Mouse (Mus musculus): Measurements from ENCODE around the gene Phf21b. TPM values are rescaled to one million over a fixed set of nuclear protein-coding genes. Genes with fewer than 3 reads are reported as not detected.

Gene Phf21b
- polyA plus RNA-seq, 1 experiment: 0.18 TPM

GRCm38 (mm10) chr15:84844831-84845230, 11.0 kb downstream of the Phf21b start:
- no peaks in the 10 kb centered on the region for H3K36me3 ChIP-seq (ENCODE audit: control insufficient read depth, insufficient read depth)
- no peak for TF ChIP-seq MAX (IDR thresholded peaks at IDR 0.05; ENCODE audit: low read depth)
- no peak for TF ChIP-seq TCF12 (IDR thresholded peaks at IDR 0.05; ENCODE audit: insufficient read depth, poor library complexity, severe bottlenecking)
- no peak for TF ChIP-seq POLR2A (IDR thresholded peaks at IDR 0.05; ENCODE audit: insufficient read length, low read depth)
- TF ChIP-seq USF1 (IDR thresholded peaks at IDR 0.05; ENCODE audit: low read depth): no peak
- no peak for TF ChIP-seq POLR2AphosphoS2 (IDR thresholded peaks at IDR 0.05; ENCODE audit: insufficient read length, low read depth)
- no peak for TF ChIP-seq MYOD1 (IDR thresholded peaks at IDR 0.05; ENCODE audit: control insufficient read depth in 1 of 3, insufficient read length in 2 of 3, low read depth in 2 of 3)
- no peak for TF ChIP-seq TCF3 (IDR thresholded peaks at IDR 0.05; ENCODE audit: insufficient read length, low read depth)
- TF ChIP-seq REST (IDR thresholded peaks at IDR 0.05; ENCODE audit: insufficient read depth, insufficient read length): no peak
- TF ChIP-seq CEBPB (IDR thresholded peaks at IDR 0.05; ENCODE audit: insufficient read depth, poor library complexity, severe bottlenecking): no peak
- no peak for TF ChIP-seq E2F4 (IDR thresholded peaks at IDR 0.05; ENCODE audit: insufficient read depth)
- no peak for TF ChIP-seq SRF (IDR thresholded peaks at IDR 0.05; ENCODE audit: control insufficient read depth, insufficient read length, low read depth)
- no peak overlapping the region for H3K4me2 ChIP-seq (ENCODE audit: low read depth)
- H3K27me3 ChIP-seq (ENCODE audit: control insufficient read depth, insufficient read depth, insufficient read length): peaks cover 66% of the 10 kb centered on the region
- no peaks in the 10 kb centered on the region for H3K79me2 ChIP-seq (ENCODE audit: control insufficient read depth, insufficient read depth)
- H3ac ChIP-seq (ENCODE audit: control insufficient read depth, insufficient read length): no peak overlapping the region
- no peak overlapping the region for H3K4me3 ChIP-seq

GRCm38 (mm10) chr15:84843034-84843433, 12.8 kb downstream of the Phf21b start:
- TF ChIP-seq POLR2AphosphoS2 (IDR thresholded peaks at IDR 0.05; ENCODE audit: insufficient read length, low read depth) (no peak), TCF3 (IDR thresholded peaks at IDR 0.05; ENCODE audit: insufficient read length, low read depth) (no peak), POLR2A (IDR thresholded peaks at IDR 0.05; ENCODE audit: insufficient read length, low read depth) (no peak), MAX (IDR thresholded peaks at IDR 0.05; ENCODE audit: low read depth) (no peak), E2F4 (IDR thresholded peaks at IDR 0.05; ENCODE audit: insufficient read depth) (no peak), USF1 (IDR thresholded peaks at IDR 0.05; ENCODE audit: low read depth) (no peak)
- Histone ChIP-seq H3K4me3 (no peak overlapping the region), H3ac (ENCODE audit: control insufficient read depth, insufficient read length) (no peak overlapping the region), H3K36me3 (ENCODE audit: control insufficient read depth, insufficient read depth) (no peaks in the 10 kb centered on the region), H3K4me2 (ENCODE audit: low read depth) (no peak overlapping the region), H3K27me3 (ENCODE audit: control insufficient read depth, insufficient read depth, insufficient read length) (peaks cover 49% of the 10 kb centered on the region), H3K79me2 (ENCODE audit: control insufficient read depth, insufficient read depth) (no peaks in the 10 kb centered on the region)

- Histone ChIP-seq H3K4me3 (no peak overlapping the region), H3K36me3 (ENCODE audit: control insufficient read depth, insufficient read depth) (no peaks in the 10 kb centered on the region), H3K4me2 (ENCODE audit: low read depth) (no peak overlapping the region), H3ac (ENCODE audit: control insufficient read depth, insufficient read length) (no peak overlapping the region), H3K79me2 (ENCODE audit: control insufficient read depth, insufficient read depth) (no peaks in the 10 kb centered on the region), H3K27me3 (ENCODE audit: control insufficient read depth, insufficient read depth, insufficient read length) (peaks cover 42% of the 10 kb centered on the region)
- no peak for TF ChIP-seq TCF3 (IDR thresholded peaks at IDR 0.05; ENCODE audit: insufficient read length, low read depth)
- no peak for TF ChIP-seq TCF12 (IDR thresholded peaks at IDR 0.05; ENCODE audit: insufficient read depth, poor library complexity, severe bottlenecking)
- TF ChIP-seq POLR2A (IDR thresholded peaks at IDR 0.05; ENCODE audit: insufficient read length, low read depth): no peak
- no peak for TF ChIP-seq REST (IDR thresholded peaks at IDR 0.05; ENCODE audit: insufficient read depth, insufficient read length)
- TF ChIP-seq E2F4 (IDR thresholded peaks at IDR 0.05; ENCODE audit: insufficient read depth): no peak
- TF ChIP-seq MYOD1 (IDR thresholded peaks at IDR 0.05; ENCODE audit: control insufficient read depth in 1 of 3, insufficient read length in 2 of 3, low read depth in 2 of 3): no peak
Measured at GRCm38 (mm10) chr15:84841925-84842821, 13.7 kb downstream of the Phf21b start.

DNA sequence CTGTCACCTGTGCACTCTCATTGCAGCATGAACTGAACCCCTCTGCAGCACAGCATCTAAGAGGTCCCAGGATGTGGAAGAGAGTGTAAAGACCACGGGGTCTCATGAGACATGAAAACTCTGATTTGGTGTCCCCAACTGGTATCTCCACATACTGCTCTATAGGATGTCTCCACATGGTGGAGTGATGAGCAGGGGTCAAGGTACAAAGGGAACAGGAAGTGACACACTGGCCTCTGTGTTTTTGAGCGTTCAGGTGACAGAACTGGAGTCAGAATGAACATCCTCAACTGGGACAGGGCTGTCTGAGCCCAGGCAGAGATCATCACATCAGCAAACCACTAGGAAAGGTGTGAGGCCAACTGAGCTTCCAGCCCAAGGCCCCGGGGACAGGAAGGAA, 15.3 kb downstream of the Phf21b start:
- Histone ChIP-seq H3ac (ENCODE audit: control insufficient read depth, insufficient read length) (no peak overlapping the region), H3K36me3 (ENCODE audit: control insufficient read depth, insufficient read depth) (no peaks in the 10 kb centered on the region), H3K4me3 (no peak overlapping the region), H3K4me2 (ENCODE audit: low read depth) (no peak overlapping the region), H3K79me2 (ENCODE audit: control insufficient read depth, insufficient read depth) (no peaks in the 10 kb centered on the region), H3K27me3 (ENCODE audit: control insufficient read depth, insufficient read depth, insufficient read length) (peaks cover 38% of the 10 kb centered on the region)
- TF ChIP-seq POLR2AphosphoS2 (IDR thresholded peaks at IDR 0.05; ENCODE audit: insufficient read length, low read depth) (no peak), USF1 (IDR thresholded peaks at IDR 0.05; ENCODE audit: low read depth) (no peak), REST (IDR thresholded peaks at IDR 0.05; ENCODE audit: insufficient read depth, insufficient read length) (no peak), MYOD1 (IDR thresholded peaks at IDR 0.05; ENCODE audit: control insufficient read depth in 1 of 3, insufficient read length in 2 of 3, low read depth in 2 of 3) (no peak), POLR2A (IDR thresholded peaks at IDR 0.05; ENCODE audit: insufficient read length, low read depth) (no peak), CEBPB (IDR thresholded peaks at IDR 0.05; ENCODE audit: insufficient read depth, poor library complexity, severe bottlenecking) (no peak), SRF (IDR thresholded peaks at IDR 0.05; ENCODE audit: control insufficient read depth, insufficient read length, low read depth) (no peak), TCF3 (IDR thresholded peaks at IDR 0.05; ENCODE audit: insufficient read length, low read depth) (no peak), TCF12 (IDR thresholded peaks at IDR 0.05; ENCODE audit: insufficient read depth, poor library complexity, severe bottlenecking) (no peak), MYOG (IDR thresholded peaks at IDR 0.05; ENCODE audit: control insufficient read depth in 1 of 3, insufficient read depth in 1 of 3, insufficient read length in 2 of 3, low read depth in 2 of 3) (no peak), E2F4 (IDR thresholded peaks at IDR 0.05; ENCODE audit: insufficient read depth) (no peak), MAX (IDR thresholded peaks at IDR 0.05; ENCODE audit: low read depth) (no peak)

- peaks cover 30% of the 10 kb centered on the region for H3K27me3 ChIP-seq (ENCODE audit: control insufficient read depth, insufficient read depth, insufficient read length)
- H3ac ChIP-seq (ENCODE audit: control insufficient read depth, insufficient read length): no peak overlapping the region
- no peak overlapping the region for H3K4me2 ChIP-seq (ENCODE audit: low read depth)
- TF ChIP-seq MAX (IDR thresholded peaks at IDR 0.05; ENCODE audit: low read depth): no peak
- no peak for TF ChIP-seq USF1 (IDR thresholded peaks at IDR 0.05; ENCODE audit: low read depth)
- TF ChIP-seq CEBPB (IDR thresholded peaks at IDR 0.05; ENCODE audit: insufficient read depth, poor library complexity, severe bottlenecking): no peak
- TF ChIP-seq MYOG (IDR thresholded peaks at IDR 0.05; ENCODE audit: control insufficient read depth in 1 of 3, insufficient read depth in 1 of 3, insufficient read length in 2 of 3, low read depth in 2 of 3): no peak
- TF ChIP-seq REST (IDR thresholded peaks at IDR 0.05; ENCODE audit: insufficient read depth, insufficient read length): no peak
- TF ChIP-seq TCF3 (IDR thresholded peaks at IDR 0.05; ENCODE audit: insufficient read length, low read depth): no peak
- no peak for TF ChIP-seq TCF12 (IDR thresholded peaks at IDR 0.05; ENCODE audit: insufficient read depth, poor library complexity, severe bottlenecking)
- no peak for TF ChIP-seq POLR2AphosphoS2 (IDR thresholded peaks at IDR 0.05; ENCODE audit: insufficient read length, low read depth)
- TF ChIP-seq SRF (IDR thresholded peaks at IDR 0.05; ENCODE audit: control insufficient read depth, insufficient read length, low read depth): no peak
- TF ChIP-seq MYOD1 (IDR thresholded peaks at IDR 0.05; ENCODE audit: control insufficient read depth in 1 of 3, insufficient read length in 2 of 3, low read depth in 2 of 3): no peak
- TF ChIP-seq E2F4 (IDR thresholded peaks at IDR 0.05; ENCODE audit: insufficient read depth): no peak
- TF ChIP-seq POLR2A (IDR thresholded peaks at IDR 0.05; ENCODE audit: insufficient read length, low read depth): no peak
- H3K79me2 ChIP-seq (ENCODE audit: control insufficient read depth, insufficient read depth): no peaks in the 10 kb centered on the region
- H3K4me3 ChIP-seq: no peak overlapping the region
- no peaks in the 10 kb centered on the region for H3K36me3 ChIP-seq (ENCODE audit: control insufficient read depth, insufficient read depth)
Measured at GRCm38 (mm10) chr15:84839521-84839920, 16.3 kb downstream of the Phf21b start.
